Mouse (Mus musculus) hindbrain, embryonic 14.5 days (tissue): Measurements from ENCODE around the gene Pprc1. TPM values are rescaled to one million over a fixed set of nuclear protein-coding genes. Genes with fewer than 3 reads are reported as not detected.

Source experiments
- polyA plus RNA-seq: library from polyadenylated mRNA; unstranded; fragments of >200 nt; fragmentation: Nextera tagmentation; extraction: Ambion mirVana; gene quantifications from 2 replicates; pipeline ENCODE4 v1.2.1, GENCODE M21; 2014

Gene Pprc1
- polyA plus RNA-seq, 1 experiment from 2014 or later, result 19.1 TPM

Other genes with a start within 250 kb of the Pprc1 start
- gene Kcnip2, start 228.8 kb upstream of the Pprc1 start, polyA plus RNA-seq, result 14.1 and 17.6 TPM in 2 replicates
- gene Armh3, start 46.4 kb upstream of the Pprc1 start, polyA plus RNA-seq, result 17.7 and 18.7 TPM in 2 replicates
- gene Hps6, start 41.4 kb upstream of the Pprc1 start, polyA plus RNA-seq, result 2.9 and 3.1 TPM in 2 replicates
- gene Ldb1, start 328 bp downstream of the Pprc1 start, polyA plus RNA-seq, result 92.2 and 95.4 TPM in 2 replicates
- 58.1 and 63.2 TPM in 2 replicates for gene Nolc1, start 31.0 kb downstream of the Pprc1 start, polyA plus RNA-seq
- gene Elovl3, start 87.0 kb downstream of the Pprc1 start, polyA plus RNA-seq, result not detected in 2 replicates
- gene Pitx3, start 103.4 kb downstream of the Pprc1 start, polyA plus RNA-seq, result not detected in 2 replicates
- gene Gbf1, start 107.6 kb downstream of the Pprc1 start, polyA plus RNA-seq, result 64.5 and 68.3 TPM in 2 replicates